Mouse (Mus musculus): ENCODE results near the gene Frmpd2.

GRCm38 (mm10) chr14:33508660-33509059, 37.2 kb downstream of the Frmpd2 start:
- TF ChIP-seq POLR2A (IDR thresholded peaks at IDR 0.05; ENCODE audit: control insufficient read depth, low read depth, low read length) (no peak), CTCF (IDR thresholded peaks at IDR 0.05; ENCODE audit: control insufficient read depth, insufficient read depth, insufficient replicate concordance, low read depth, low read length) (no peak)
